Mouse (Mus musculus) testis, adult 10 weeks (tissue): ENCODE measurements around the gene Gm5916. TPM values are rescaled to one million over a fixed set of nuclear protein-coding genes. Genes with fewer than 3 reads are reported as not detected.

Experiments
- polyA plus RNA-seq: library from polyadenylated mRNA; stranded (reverse); fragments of 350-450 nt; fragmentation: Illumina TruSeq; extraction: RNeasy Lipid Tissue Mini Kit (QIAGEN cat#74804); gene quantifications from one replicate; pipeline ENCODE4 v1.2.3, GENCODE M21; 2014; ENCODE audit warnings: low read depth, low replicate concordance

Gene Gm5916
- not detected for polyA plus RNA-seq

DNA sequence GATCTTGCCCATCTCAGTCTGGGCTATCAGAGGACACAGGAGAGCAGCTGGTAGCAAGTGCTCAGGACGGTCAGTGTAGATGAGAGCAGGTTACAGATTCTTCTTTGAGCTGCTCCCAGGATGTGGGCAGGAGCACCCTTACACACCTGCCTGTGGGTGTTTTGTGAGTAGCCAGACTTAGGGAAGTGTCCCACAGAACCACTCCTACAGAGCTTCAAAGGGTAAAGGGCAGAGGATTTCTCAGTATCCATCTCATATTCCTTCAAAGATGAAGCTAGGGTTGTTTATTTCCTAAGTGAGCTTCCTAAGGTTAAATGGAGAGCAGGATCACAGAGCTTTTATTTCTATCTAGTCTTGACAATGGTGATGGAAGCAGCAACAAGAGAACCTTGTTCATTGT is at the start of gene Gm5916:
Gene Gm5916 (minus strand): TSS at position 101 of the 400 bp plus-strand sequence.

Other genes with a start within 250 kb of the Gm5916 start
- 1.2 TPM for gene 9230113P08Rik, start 220.4 kb downstream of the Gm5916 start, polyA plus RNA-seq